Mouse (Mus musculus) gastrocnemius, postnatal 36 days (tissue): Measurements from ENCODE around the gene Rarres1. TPM values are rescaled to one million over a fixed set of nuclear protein-coding genes. Genes with fewer than 3 reads are reported as not detected.

Experiments used
- DNase-seq, 2 experiments: peaks; one replicate each; pipeline ENCODE4 v3.0.0; 2022
- intact Hi-C: fragments of 180-260 bp; cut with DNase I; formaldehyde crosslinking; loops from one replicate; pipeline ENCODE4 v1.15.1; 2025
- total RNA-seq, 2 experiments: library from RNA; stranded (reverse); gene quantifications; 2 replicates each; pipeline ENCODE4 v1.2.3; 2021

The Rarres1 gene
- total RNA-seq, 2 experiments from 2014 or later: 0.64 to 0.81 TPM

DNA sequence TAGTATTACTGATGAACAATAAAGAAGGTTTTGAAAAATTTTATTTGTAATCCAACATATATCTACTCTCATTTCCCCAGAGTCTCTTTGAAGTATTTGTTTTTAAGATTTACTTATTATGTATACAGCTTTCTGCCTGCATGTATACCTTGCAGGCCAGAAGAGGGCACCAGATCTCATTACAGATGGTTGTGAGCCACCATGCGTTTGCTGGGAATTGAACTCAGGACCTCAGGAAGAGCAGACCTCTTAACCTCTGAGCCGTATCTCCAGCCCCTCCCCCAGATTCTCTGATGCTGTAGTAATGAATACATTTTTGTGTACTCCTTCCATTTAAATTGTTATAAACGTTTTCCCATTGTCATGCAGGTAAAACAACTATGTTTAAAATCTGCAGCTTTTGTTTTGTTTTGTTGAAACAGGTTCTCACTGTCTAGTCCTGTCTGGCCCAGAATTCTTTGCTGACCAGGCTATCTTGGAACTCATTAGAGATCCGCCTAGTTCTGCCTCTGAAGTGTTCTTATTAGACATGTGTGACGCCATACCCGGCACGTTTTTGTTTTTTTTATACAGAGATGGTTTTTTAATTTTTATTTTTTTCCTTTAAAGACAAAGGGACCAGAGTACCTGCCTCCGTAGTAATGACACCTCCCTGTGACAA, 85.9 kb downstream of the Rarres1 start:
- intact Hi-C loops: loop anchor here (5.0 kb wide), 1 partner anchor 77 kb away; no protein-coding TSS in a partner anchor
- no peak for DNase-seq

Other genes with a start within 250 kb of the Rarres1 start
- 100 to 1,000 TPM; 409 to 506 TPM for gene Mlf1, start 141.4 kb downstream of the Rarres1 start, total RNA-seq
- gene Gm17402, start 140.4 kb downstream of the Rarres1 start, total RNA-seq: not detected
- gene Gfm1, start 85.4 kb downstream of the Rarres1 start, total RNA-seq: 100 to 1,000 TPM; 101 to 110 TPM
- gene Lxn, start 51.6 kb downstream of the Rarres1 start, total RNA-seq: 1 to 10 TPM; 1.7 to 1.8 TPM
- gene Mfsd1, start 67.2 kb upstream of the Rarres1 start, total RNA-seq: 10 to 100 TPM; 19.9 to 20.3 TPM